Mouse (Mus musculus) hindbrain, embryonic 14.5 days (tissue): ENCODE measurements around the gene Palm3. TPM values are rescaled to one million over a fixed set of nuclear protein-coding genes. Genes with fewer than 3 reads are reported as not detected.

Experiments used
- ATAC-seq: fragments of 200-750 bp; cut with Nextera tagmentation; 2 replicates; pipeline ENCODE4 v1.8.0; 2017; ENCODE audit warnings: moderate number of reproducible peaks, mild to moderate bottlenecking, moderate TSS enrichment, moderate library complexity; ENCODE audit not compliant: low FRiP score
- DNase-seq: peaks from one replicate; pipeline ENCODE4 v3.0.0-alpha.2; 2015; ENCODE audit warnings: low spot score
- H3K27ac ChIP-seq: fragments of 300-500 bp; sonication (generic); 2 replicates; pipeline ENCODE4 v1.5.1; 2014; ENCODE audit warnings: mild to moderate bottlenecking, moderate library complexity
- H3K27me3 ChIP-seq: fragments of 300-500 bp; sonication (generic); 2 replicates; pipeline ENCODE4 v1.6.1; 2014; ENCODE audit warnings: mild to moderate bottlenecking, low read length, mixed read lengths; ENCODE audit not compliant: control insufficient read depth, insufficient read depth
- H3K36me3 ChIP-seq: fragments of 300-500 bp; sonication (generic); replicated peaks from 2 replicates; pipeline ENCODE4 v1.6.1; 2014; ENCODE audit not compliant: control insufficient read depth, insufficient read depth
- H3K4me1 ChIP-seq: fragments of 300-500 bp; sonication (generic); replicated peaks from 2 replicates; pipeline ENCODE4 v1.6.1; 2014; ENCODE audit warnings: antibody characterized with exemption, low read length, mixed read lengths; ENCODE audit not compliant: control insufficient read depth, insufficient read depth
- H3K4me2 ChIP-seq: fragments of 300-500 bp; sonication (generic); replicated peaks from 2 replicates; pipeline ENCODE4 v1.6.1; 2014; ENCODE audit warnings: mild to moderate bottlenecking, moderate library complexity
- H3K4me3 ChIP-seq: fragments of 300-500 bp; sonication (generic); replicated peaks from 2 replicates; pipeline ENCODE4 v1.5.1; 2014; ENCODE audit warnings: mild to moderate bottlenecking, low read length
- H3K9ac ChIP-seq: fragments of 300-500 bp; sonication (generic); 2 replicates; pipeline ENCODE4 v1.6.1; 2014
- H3K9me3 ChIP-seq: fragments of 300-500 bp; sonication (generic); 2 replicates; pipeline ENCODE4 v1.6.1; 2016; ENCODE audit warnings: low read length; ENCODE audit not compliant: control insufficient read depth
- WGBS: fragments of 180-500 bp; shearing (Covaris S2); extraction: QIAGEN DNeasy Blood & Tissue Kit; methylation state at CpG from one replicate; pipeline ENCODE4 v1.1.7; 2014; 5-methylcytosine and 5-hydroxymethylcytosine counted together
- polyA plus RNA-seq: library from polyadenylated mRNA; unstranded; fragments of >200 nt; fragmentation: Nextera tagmentation; extraction: Ambion mirVana; gene quantifications from 2 replicates; pipeline ENCODE4 v1.2.1, GENCODE M21; 2014

The Palm3 gene
- polyA plus RNA-seq, 1 experiment from 2014 or later: 5.5 TPM

DNA sequence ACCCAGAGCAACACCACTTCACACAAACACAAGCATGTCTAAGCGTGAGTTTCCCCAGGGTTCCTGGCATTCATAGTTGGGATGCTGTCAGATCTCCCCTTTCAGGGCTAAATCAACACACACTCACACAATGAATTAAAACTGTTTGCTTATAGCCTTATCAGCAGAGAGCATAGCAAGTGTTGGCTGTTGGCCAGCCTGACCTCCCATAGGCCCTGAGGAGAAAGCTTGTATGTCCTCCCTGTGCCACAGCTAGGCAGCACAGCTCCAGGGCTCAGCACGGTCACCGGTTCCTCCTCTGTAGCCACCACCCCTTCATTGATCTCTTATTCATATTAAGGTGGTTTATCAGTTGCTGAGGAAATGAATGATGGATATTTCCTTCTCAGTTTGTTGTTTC, 31.5 kb downstream of the Palm3 start:
- no peak for ATAC-seq
- 77% methylated on average over 3 of the region's 3 CpGs for WGBS
- Histone ChIP-seq H3K36me3 (no peaks in the 10 kb centered on the region), H3K27me3 (no peaks in the 10 kb centered on the region; the same call in 1 of the 2 replicates), H3K9me3 (no peaks in the 10 kb centered on the region), H3K27ac (no peak overlapping the region), H3K4me3 (no peak overlapping the region), H3K4me1 (no peaks in the 10 kb centered on the region), H3K9ac (no peak overlapping the region), H3K4me2 (no peak overlapping the region)
- DNase-seq: no peak

DNA sequence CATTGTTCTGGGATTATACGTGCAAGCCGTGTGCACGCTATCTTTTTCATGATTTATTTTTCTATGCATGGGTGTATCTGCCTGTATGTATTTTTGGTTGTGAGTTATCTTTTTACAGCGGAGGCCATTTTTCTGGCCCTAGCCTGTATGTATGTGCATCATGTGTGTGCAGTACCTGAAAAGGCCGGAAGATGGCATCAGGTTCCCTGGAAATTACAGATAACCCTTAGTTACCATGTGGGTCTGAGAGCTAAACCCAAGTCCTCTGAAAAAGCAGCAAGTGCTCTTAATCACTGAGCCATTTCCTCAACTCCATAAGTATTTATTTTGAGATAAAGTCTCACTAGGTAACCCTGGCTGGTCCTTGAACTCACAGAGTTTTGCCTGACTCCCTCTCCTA, 32.0 kb downstream of the Palm3 start:
- Histone ChIP-seq H3K4me3 (no peak overlapping the region), H3K9me3 (no peaks in the 10 kb centered on the region), H3K4me1 (no peaks in the 10 kb centered on the region), H3K27ac (no peak overlapping the region), H3K27me3 (no peaks in the 10 kb centered on the region; the same call in 1 of the 2 replicates), H3K36me3 (no peaks in the 10 kb centered on the region), H3K9ac (no peak overlapping the region), H3K4me2 (no peak overlapping the region)
- DNase-seq (no peak), ATAC-seq (no peak)
- 96% methylated on average over 5 of the region's 5 CpGs for WGBS

DNA sequence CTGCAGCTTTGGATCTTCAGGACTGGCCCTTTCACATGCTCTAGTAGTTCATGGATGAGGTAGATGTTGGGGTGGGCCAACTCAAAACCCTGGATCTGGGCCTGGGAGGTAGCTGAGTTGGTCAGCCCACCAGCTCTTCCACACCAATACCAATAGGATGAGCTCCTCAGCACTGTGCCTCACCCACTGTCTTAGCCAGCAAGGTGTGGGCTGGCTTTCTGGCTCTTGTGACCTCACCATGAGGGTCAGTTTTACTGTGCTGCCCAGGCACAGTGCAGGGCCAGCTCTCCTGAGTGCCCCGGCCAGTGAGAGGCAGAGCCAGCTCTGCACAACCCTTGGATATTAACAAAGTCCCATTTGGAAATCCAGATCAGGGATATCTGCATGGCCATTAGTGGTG, 36.6 kb downstream of the Palm3 start:
- Histone ChIP-seq H3K9me3 (no peaks in the 10 kb centered on the region), H3K36me3 (no peaks in the 10 kb centered on the region), H3K27ac (no peak overlapping the region), H3K27me3 (no peaks in the 10 kb centered on the region), H3K4me1 (no peaks in the 10 kb centered on the region), H3K9ac (no peak overlapping the region), H3K4me3 (no peak overlapping the region), H3K4me2 (no peak overlapping the region)
- 90% methylated on average over 1 of the region's 1 CpGs for WGBS
- no peak for DNase-seq
- ATAC-seq: no peak

DNA sequence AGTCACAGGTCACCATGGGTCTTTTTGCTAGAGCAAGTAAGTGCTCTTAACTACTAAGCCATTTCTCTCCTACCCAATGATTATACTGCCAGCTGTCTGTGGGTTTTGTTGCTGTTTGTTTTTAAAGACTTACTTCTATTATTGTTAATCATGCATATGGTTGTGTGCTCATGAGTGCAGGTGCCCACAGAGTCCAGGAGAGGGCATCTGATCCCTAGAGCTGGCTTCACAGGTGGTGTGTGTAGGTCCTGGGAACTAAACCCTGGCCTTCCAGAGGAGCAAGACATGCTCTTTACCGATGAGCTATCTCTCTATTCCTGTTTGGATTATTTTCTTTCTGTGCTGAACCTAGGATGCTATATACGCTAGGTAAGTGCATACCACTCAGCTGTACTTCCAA, 38.0 kb downstream of the Palm3 start:
- no peaks in the 10 kb centered on the region for H3K9me3 ChIP-seq
- H3K27ac ChIP-seq: no peak overlapping the region
- WGBS: 95% methylated on average over 2 of the region's 2 CpGs
- no peaks in the 10 kb centered on the region for H3K4me1 ChIP-seq
- H3K9ac ChIP-seq: no peak overlapping the region
- no peak overlapping the region for H3K4me2 ChIP-seq
- H3K36me3 ChIP-seq: no peaks in the 10 kb centered on the region
- no peaks in the 10 kb centered on the region for H3K27me3 ChIP-seq
- no peak overlapping the region for H3K4me3 ChIP-seq
- DNase-seq: no peak
- ATAC-seq: no peak

DNA sequence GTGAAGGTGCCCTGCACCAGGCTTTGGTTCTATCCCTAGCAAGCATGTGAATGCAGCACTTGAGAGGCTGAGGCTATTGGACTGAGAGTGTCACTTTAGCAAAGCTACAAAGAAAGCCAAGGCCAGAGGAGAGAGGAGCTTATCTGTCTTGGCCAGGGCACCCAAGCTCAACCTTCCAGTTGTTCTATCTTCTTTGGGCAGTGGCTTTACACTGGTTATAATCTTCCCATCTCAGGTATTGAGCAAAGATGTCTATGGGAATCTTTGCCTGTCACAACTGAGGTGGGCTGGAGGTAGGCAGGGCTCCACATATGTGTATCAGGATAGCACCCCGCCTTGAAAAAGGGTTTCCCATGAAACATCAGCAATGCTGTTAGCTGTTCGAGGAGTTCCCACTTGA, 39.0 kb downstream of the Palm3 start:
- ATAC-seq (no peak), DNase-seq (no peak)
- no peaks in the 10 kb centered on the region for H3K4me1 ChIP-seq
- H3K4me2 ChIP-seq: no peak overlapping the region
- H3K9ac ChIP-seq: no peak overlapping the region
- no peaks in the 10 kb centered on the region for H3K9me3 ChIP-seq
- H3K27me3 ChIP-seq: no peaks in the 10 kb centered on the region
- no peak overlapping the region for H3K4me3 ChIP-seq
- H3K27ac ChIP-seq: no peak overlapping the region
- 89% methylated on average over 2 of the region's 2 CpGs for WGBS
- H3K36me3 ChIP-seq: no peaks in the 10 kb centered on the region

DNA sequence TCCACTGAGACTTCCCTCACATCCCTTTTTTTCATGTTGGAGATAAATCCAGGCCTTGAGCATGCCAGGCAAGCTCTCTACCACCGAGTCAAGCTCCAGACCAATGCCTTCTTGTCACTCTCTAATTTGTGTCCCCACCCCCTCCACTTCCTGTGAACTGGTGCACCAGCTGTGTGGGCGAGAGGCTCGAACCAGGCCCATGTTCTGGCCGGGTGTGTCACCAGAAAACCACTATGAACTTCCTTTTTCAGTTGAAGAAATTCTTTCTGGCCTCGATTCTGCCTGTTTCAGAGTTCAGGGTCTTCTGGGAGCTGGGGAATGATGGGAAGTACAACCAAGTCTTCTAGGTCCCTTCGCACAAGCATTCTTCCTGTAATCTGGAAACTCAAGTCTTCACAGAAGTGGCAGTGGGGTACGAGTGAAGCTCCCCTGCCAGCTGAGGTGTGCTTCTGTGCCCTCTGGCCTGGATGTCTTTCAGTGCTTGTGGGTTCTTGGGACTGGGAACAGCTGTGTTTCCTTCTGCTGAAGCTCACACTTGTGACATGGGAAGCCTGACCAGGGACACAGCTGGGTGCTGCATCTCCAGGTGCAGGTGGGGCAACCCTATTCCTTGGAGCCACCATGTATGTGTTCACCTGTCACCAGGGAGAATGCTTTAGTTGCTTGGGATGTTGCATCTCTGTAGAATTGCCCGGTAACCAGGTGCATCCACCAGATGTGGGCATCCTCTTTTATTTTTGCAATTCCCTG, 42.8 kb downstream of the Palm3 start:
- no peak for DNase-seq
- no peaks in the 10 kb centered on the region for H3K36me3 ChIP-seq
- no peak overlapping the region for H3K4me3 ChIP-seq
- WGBS: 80% methylated on average over 8 of the region's 8 CpGs
- no peak overlapping the region for H3K27ac ChIP-seq
- no peaks in the 10 kb centered on the region for H3K9me3 ChIP-seq
- H3K4me2 ChIP-seq: no peak overlapping the region
- ATAC-seq: no peak
- H3K9ac ChIP-seq: no peak overlapping the region
- H3K27me3 ChIP-seq: no peaks in the 10 kb centered on the region
- H3K4me1 ChIP-seq: peaks cover 11% of the 10 kb centered on the region

DNA sequence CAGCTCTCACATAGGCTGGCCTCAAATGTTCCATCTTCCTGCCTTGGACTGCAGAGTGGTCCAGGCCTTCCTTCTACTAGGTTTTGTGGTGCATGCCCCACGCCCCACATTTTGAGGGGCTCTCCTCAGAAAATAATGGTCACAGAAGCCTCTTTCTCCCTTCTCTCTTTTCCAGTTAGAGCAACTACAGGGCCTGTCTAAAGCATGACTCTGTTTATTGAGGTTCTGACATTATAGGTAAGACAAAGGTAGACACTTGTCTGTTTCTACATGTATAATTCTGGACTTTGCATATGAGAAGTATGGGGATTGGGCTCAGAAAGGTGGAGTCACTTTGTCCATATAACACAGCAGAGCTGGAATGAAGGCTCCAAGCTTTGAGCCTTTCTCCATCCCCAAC, 43.8 kb downstream of the Palm3 start, which contains the start of gene Gm10643:
Gene Gm10643, minus strand, starts transcription at position 101 of the 400 bp plus-strand sequence.
- peak within 1 kb of the TSS; percentile 62 for H3K9ac ChIP-seq
- no peaks in the 10 kb centered on the region for H3K27me3 ChIP-seq
- peak within 1 kb of the TSS; percentile 72 for H3K27ac ChIP-seq
- no peaks in the 10 kb centered on the region for H3K9me3 ChIP-seq
- DNase-seq (no peak), ATAC-seq (no peak)
- H3K36me3 ChIP-seq: no peaks in the 10 kb centered on the region
- H3K4me3 ChIP-seq: peak within 1 kb of the TSS; percentile 92
- H3K4me1 ChIP-seq: peaks cover 17% of the 10 kb centered on the region
- 92% methylated on average over 1 of the region's 1 CpGs for WGBS
- H3K4me2 ChIP-seq: peak within 1 kb of the TSS; percentile 77

DNA sequence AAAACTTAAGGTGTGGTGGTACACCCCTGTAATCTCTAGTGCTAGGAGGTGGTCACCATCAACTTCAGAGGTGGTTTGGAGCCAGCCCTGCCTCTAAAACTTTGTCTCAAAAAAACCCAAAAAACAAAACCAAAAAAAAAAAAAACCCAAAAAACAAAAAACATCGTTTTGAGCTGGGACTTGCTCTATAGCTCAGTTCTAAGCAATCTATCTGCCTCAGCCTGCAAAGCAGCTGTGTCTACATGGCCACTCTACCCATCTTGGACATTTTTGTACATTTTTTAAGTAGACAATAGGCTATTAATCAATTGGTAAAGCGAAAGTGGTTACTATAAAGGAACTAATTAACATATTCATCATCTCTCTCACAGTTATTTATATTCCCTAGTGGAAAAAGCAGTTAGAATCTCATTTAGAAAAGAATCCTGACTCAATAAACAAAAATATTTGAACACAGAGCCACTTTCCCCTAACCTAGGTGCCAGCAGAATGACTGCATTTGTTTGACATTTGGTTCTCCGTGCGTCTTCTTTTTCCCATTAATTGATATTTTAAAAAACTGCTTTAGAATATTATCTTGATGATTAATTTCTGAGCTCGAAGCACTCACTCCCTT, 44.3 kb downstream of the Palm3 start:
- Histone ChIP-seq H3K27me3 (no peaks in the 10 kb centered on the region), H3K4me2 (peak overlapping the region; percentile 77), H3K4me3 (peak overlapping the region; percentile 92), H3K27ac (peak overlapping the region; percentile 72), H3K36me3 (no peaks in the 10 kb centered on the region), H3K4me1 (peaks cover 20% of the 10 kb centered on the region), H3K9me3 (no peaks in the 10 kb centered on the region), H3K9ac (peak overlapping the region; percentile 62)
- WGBS: 15% methylated on average over 5 of the region's 5 CpGs
- no peak for ATAC-seq
- no peak for DNase-seq

DNA sequence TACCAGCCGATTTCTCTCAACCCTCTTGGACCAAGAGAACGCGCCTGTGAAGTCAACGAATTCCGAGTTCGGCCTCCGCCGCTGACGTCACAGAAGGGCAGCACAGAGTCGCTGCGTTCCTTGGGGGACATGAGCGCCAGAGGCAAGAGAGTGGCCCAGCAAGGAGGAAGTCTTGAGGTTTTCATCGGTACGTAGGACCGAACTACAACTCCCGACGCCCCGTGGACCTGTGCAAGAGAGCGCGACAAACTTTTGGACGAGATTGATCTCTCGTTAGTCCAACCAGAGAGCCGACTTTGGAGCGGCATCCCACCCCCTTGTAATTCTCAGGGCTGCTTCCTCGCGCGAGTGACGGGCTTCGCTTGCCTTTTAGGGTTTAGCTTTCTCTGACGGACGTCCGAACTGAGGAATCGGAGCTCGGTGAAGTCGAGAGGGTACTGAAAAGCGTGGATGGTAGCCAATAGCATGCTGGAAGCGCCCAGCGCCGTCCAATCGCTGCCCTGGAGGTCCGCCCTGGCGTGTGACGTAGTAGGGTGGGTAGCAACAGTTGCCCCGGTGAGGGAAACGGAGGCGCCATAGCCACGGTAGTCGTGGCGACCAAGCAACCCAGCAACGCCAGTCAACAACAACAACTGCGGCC, 45.1 kb downstream of the Palm3 start, which contains the start of gene Rfx1:
Gene Rfx1, plus strand, starts transcription at position 544 of the 640 bp plus-strand sequence.
- under 1% methylated on average over 51 of the region's 51 CpGs for WGBS
- Histone ChIP-seq H3K36me3 (no peaks in the 10 kb centered on the region), H3K4me3 (peak within 1 kb of the TSS; percentile 92), H3K9ac (peak within 1 kb of the TSS; percentile 86), H3K27me3 (no peaks in the 10 kb centered on the region), H3K4me2 (peak within 1 kb of the TSS; percentile 77), H3K27ac (peak within 1 kb of the TSS; percentile 98), H3K9me3 (no peaks in the 10 kb centered on the region), H3K4me1 (peaks cover 20% of the 10 kb centered on the region)
- DNase-seq (peak; percentile 98), ATAC-seq (peak; percentile 98)
